Mouse (Mus musculus) CH12.LX (cell line): Measurements from ENCODE around the gene Atp10a. TPM values are rescaled to one million over a fixed set of nuclear protein-coding genes. Genes with fewer than 3 reads are reported as not detected.

ENCODE experiments used
- DNase-seq: peaks from one replicate; pipeline ENCODE4 v3.0.0-alpha.2; 2013; ENCODE audit errors: extremely low read depth
- H3K27ac ChIP-seq: 2 replicates; pipeline ENCODE4 v1.5.1; 2012; ENCODE audit warnings: low read depth, mild to moderate bottlenecking, control low read depth, moderate library complexity; ENCODE audit not compliant: insufficient read depth
- H3K27me3 ChIP-seq: replicated peaks from 2 replicates; pipeline ENCODE3; 2012; ENCODE audit warnings: inconsistent platforms
- H3K36me3 ChIP-seq, 2 experiments: replicated peaks in 1 of 2; 2 replicates each; pipeline versions ENCODE3 to v1.6.1; 2012; ENCODE audit warnings: inconsistent platforms in 1 of 2, low read length in 1 of 2, mild to moderate bottlenecking in 1 of 2, mixed read lengths in 1 of 2, moderate library complexity in 1 of 2; ENCODE audit not compliant: control insufficient read depth in 1 of 2, insufficient read depth in 1 of 2
- H3K4me1 ChIP-seq, 2 experiments: 2 replicates each; pipeline ENCODE4 v1.6.1; 2012; ENCODE audit warnings: inconsistent platforms in 1 of 2, moderate library complexity in 1 of 2; ENCODE audit not compliant: insufficient read depth in 2 of 2, control insufficient read depth in 1 of 2
- H3K4me2 ChIP-seq: 2 replicates; pipeline ENCODE4 v1.6.1; 2012; ENCODE audit warnings: low read depth, mild to moderate bottlenecking, control low read depth; ENCODE audit not compliant: poor library complexity, insufficient read depth, severe bottlenecking
- H3K4me3 ChIP-seq, 3 experiments: fragments of 150-350 bp in 1 of 3; sonication (generic) in 1 of 3; replicated peaks in 1 of 3; 2 replicates each; pipeline versions ENCODE3 to v1.5.1; 2011 to 2012; ENCODE audit warnings: low read depth in 2 of 3, low read length in 2 of 3, mild to moderate bottlenecking in 2 of 3, moderate library complexity in 2 of 3, control low read depth in 1 of 3, improper control_type of control experiment in 1 of 3, inconsistent platforms in 1 of 3, mixed read lengths in 1 of 3; ENCODE audit not compliant: poor library complexity in 1 of 3
- H3K79me2 ChIP-seq: replicated peaks from 2 replicates; pipeline ENCODE4 v1.6.1; 2012; ENCODE audit warnings: mild to moderate bottlenecking, moderate library complexity; ENCODE audit not compliant: control insufficient read depth, poor library complexity, insufficient read depth, severe bottlenecking; ENCODE audit errors: extremely low read depth
- H3K9ac ChIP-seq: 2 replicates; pipeline ENCODE4 v1.6.1; 2012; ENCODE audit warnings: low read depth, mild to moderate bottlenecking, control low read depth, moderate library complexity; ENCODE audit not compliant: insufficient read depth
- H3K9me3 ChIP-seq: replicated peaks from 2 replicates; pipeline ENCODE3; 2012; ENCODE audit warnings: low read length, inconsistent platforms, mixed read lengths
- BHLHE40 ChIP-seq: IDR thresholded peaks from 2 replicates; pipeline ENCODE4 v1.6.1; 2011; ENCODE audit warnings: mild to moderate bottlenecking, low read depth, low read length, improper control_type of control experiment
- CHD2 ChIP-seq: IDR thresholded peaks from 2 replicates; pipeline ENCODE4 v1.6.1; 2011; ENCODE audit warnings: low read length, improper control_type of control experiment
- CTCF ChIP-seq, 2 experiments: IDR thresholded peaks in 1 of 2; conservative IDR thresholded peaks in 1 of 2; 2 replicates each; pipeline ENCODE4 v1.5.1; 2011 to 2012; ENCODE audit warnings: low read depth in 2 of 2, low read length in 2 of 2, improper control_type of control experiment in 1 of 2, inconsistent platforms in 1 of 2, mild to moderate bottlenecking in 1 of 2, moderate library complexity in 1 of 2
- E2F4 ChIP-seq: IDR thresholded peaks from 2 replicates; pipeline ENCODE4 v1.6.1; 2011; ENCODE audit warnings: low read depth, low read length, improper control_type of control experiment; ENCODE audit not compliant: insufficient replicate concordance
- GABPA ChIP-seq: IDR thresholded peaks from 2 replicates; pipeline ENCODE4 v1.6.1; 2012; ENCODE audit warnings: low read depth, low read length, improper control_type of control experiment, inconsistent platforms; ENCODE audit not compliant: insufficient replicate concordance
- HCFC1 ChIP-seq: IDR thresholded peaks from 2 replicates; pipeline ENCODE4 v1.6.1; 2012; ENCODE audit warnings: low read depth, mild to moderate bottlenecking, inconsistent platforms, low read length, improper control_type of control experiment
- JUN ChIP-seq: IDR thresholded peaks from 2 replicates; pipeline ENCODE4 v1.6.1; 2011; ENCODE audit warnings: low read depth, mild to moderate bottlenecking, low read length, improper control_type of control experiment, moderate library complexity; ENCODE audit not compliant: insufficient read depth
- JUND ChIP-seq: conservative IDR thresholded peaks from 2 replicates; pipeline ENCODE4 v1.6.1; 2011; ENCODE audit warnings: low read depth, low read length, improper control_type of control experiment
- KAT2A ChIP-seq: IDR thresholded peaks from 2 replicates; pipeline ENCODE4 v1.6.1; 2012; ENCODE audit warnings: low read length, improper control_type of control experiment, inconsistent platforms; ENCODE audit not compliant: insufficient replicate concordance
- MAFK ChIP-seq: IDR thresholded peaks from 2 replicates; pipeline ENCODE4 v1.6.1; 2011; ENCODE audit warnings: low read length, improper control_type of control experiment; ENCODE audit not compliant: insufficient replicate concordance
- MAX ChIP-seq: IDR thresholded peaks from 2 replicates; pipeline ENCODE4 v1.6.1; 2011; ENCODE audit warnings: low read length, improper control_type of control experiment
- MXI1 ChIP-seq: IDR thresholded peaks from 2 replicates; pipeline ENCODE4 v1.6.1; 2011; ENCODE audit warnings: mild to moderate bottlenecking, low read depth, low read length, improper control_type of control experiment
- MYC ChIP-seq: IDR thresholded peaks from 2 replicates; pipeline ENCODE4 v1.6.1; 2011; ENCODE audit warnings: low read depth, mild to moderate bottlenecking, improper control_type of control experiment, low read length
- NRF1 ChIP-seq: IDR thresholded peaks from 2 replicates; pipeline ENCODE4 v1.6.1; 2014; ENCODE audit warnings: low read depth, mild to moderate bottlenecking, inconsistent platforms, low read length, improper control_type of control experiment, moderate library complexity
- RAD21 ChIP-seq: IDR thresholded peaks from 2 replicates; pipeline ENCODE4 v1.6.1; 2011; ENCODE audit warnings: low read depth, mild to moderate bottlenecking, low read length, improper control_type of control experiment, moderate library complexity
- SMC3 ChIP-seq: IDR thresholded peaks from 2 replicates; pipeline ENCODE4 v1.6.1; 2011; ENCODE audit warnings: low read depth, low read length, improper control_type of control experiment
- UBTF ChIP-seq: IDR thresholded peaks from 2 replicates; pipeline ENCODE4 v1.6.1; 2012; ENCODE audit warnings: low read depth, mild to moderate bottlenecking, inconsistent platforms, low read length, improper control_type of control experiment, moderate library complexity
- USF2 ChIP-seq: conservative IDR thresholded peaks from 2 replicates; pipeline ENCODE4 v1.6.1; 2011; ENCODE audit warnings: low read depth, low read length, improper control_type of control experiment
- ZC3H11A ChIP-seq: IDR thresholded peaks from 2 replicates; pipeline ENCODE4 v1.6.1; 2012; ENCODE audit warnings: low read depth, mild to moderate bottlenecking, inconsistent platforms, low read length, improper control_type of control experiment
- ZMIZ1 ChIP-seq: IDR thresholded peaks from 2 replicates; pipeline ENCODE4 v1.6.1; 2012; ENCODE audit warnings: low read depth, mild to moderate bottlenecking, inconsistent platforms, low read length, improper control_type of control experiment
- dilution Hi-C: fragments of 300-500 bp; cut with MboI; formaldehyde crosslinking; loops from 2 replicates; pipeline ENCODE4 v1.14.3; 2020; ENCODE audit warnings: low sequenced_read_pairs; ENCODE audit not compliant: extremely low pct_unique_long_range_greater_than_20kb, extremely low pct_ligation_motif_present
- in situ Hi-C: fragments of 300-500 bp; cut with MboI; formaldehyde crosslinking; loops from 3 replicates; pipeline ENCODE4 v1.14.3; 2019; ENCODE audit warnings: low sequenced_read_pairs, low pct_ligation_motif_present, low pct_unique_long_range_greater_than_20kb, mixed read lengths
- polyA plus RNA-seq: library from polyadenylated mRNA; unstranded; fragments of >175 nt; gene quantifications from 2 replicates; pipeline ENCODE4 v1.2.1, GENCODE M21; 2012; ENCODE audit warnings: low read depth; ENCODE audit not compliant: insufficient read length
- total RNA-seq, 2 experiments: library from RNA; depleted of rRNA; stranded (reverse); fragments of 300-350 nt in 1 of 2; fragments of >200 nt in 1 of 2; gene quantifications; 2 replicates each; pipeline ENCODE4 v1.2.3; 2012 to 2014

Gene Atp10a
- total and polyA plus RNA-seq, 3 experiments = not detected

GRCm38 (mm10) chr7:58626305-58627155 is 29.4 kb upstream of the Atp10a start:
- H3K4me2 ChIP-seq = no peak overlapping the region
- no peak for DNase-seq
- H3K36me3 ChIP-seq = no peaks in the 10 kb centered on the region
- peaks cover 24% of the 10 kb centered on the region for H3K9me3 ChIP-seq
- TF ChIP-seq JUND (no peak), MAX (no peak), KAT2A (no peak), CHD2 (no peak), SMC3 (no peak), E2F4 (no peak), USF2 (no peak), HCFC1 (no peak)
- no peaks in the 10 kb centered on the region for H3K79me2 ChIP-seq
- dilution Hi-C loops (no loop called here), in situ Hi-C loops (no loop called here)
- H3K27ac ChIP-seq = no peak overlapping the region
- H3K4me1 ChIP-seq = no peaks in the 10 kb centered on the region
- H3K4me3 ChIP-seq = no peak overlapping the region
- no peak overlapping the region for H3K9ac ChIP-seq
- no peaks in the 10 kb centered on the region for H3K27me3 ChIP-seq

- in situ Hi-C loops = no loop called here
- dilution Hi-C loops = no loop called here
These were observed 28.6 kb upstream of the Atp10a start for GRCm38 (mm10) chr7:58627381-58627780.

More at GRCm38 (mm10) chr7:58627381-58627780, 28.6 kb upstream of the Atp10a start:
- Histone ChIP-seq H3K27me3 (no peaks in the 10 kb centered on the region), H3K79me2 (no peaks in the 10 kb centered on the region), H3K9me3 (peaks cover 24% of the 10 kb centered on the region)
- no peak for TF ChIP-seq KAT2A
- no peak for TF ChIP-seq CTCF (conservative IDR thresholded peaks at IDR 0.05 in 1 of 2, IDR thresholded peaks at IDR 0.05 in 1 of 2; ENCODE audit: low read depth in 2 of 2, low read length in 2 of 2)
- TF ChIP-seq GABPA = no peak
- TF ChIP-seq MAX = no peak
- TF ChIP-seq BHLHE40 = no peak
- TF ChIP-seq MXI1 = no peak
- TF ChIP-seq CHD2 = no peak
- no peak for TF ChIP-seq UBTF
- no peak for TF ChIP-seq MAFK
- no peak for TF ChIP-seq MYC
- no peak for TF ChIP-seq HCFC1
- no peak for TF ChIP-seq NRF1
- TF ChIP-seq JUND = no peak
- TF ChIP-seq ZC3H11A = no peak
- no peak for TF ChIP-seq RAD21
- TF ChIP-seq ZMIZ1 = no peak
- no peak for TF ChIP-seq JUN
- TF ChIP-seq, all 38 proteins: peak for 0
- no peak overlapping the region for H3K4me2 ChIP-seq
- H3K4me3 ChIP-seq = no peak overlapping the region
- no peaks in the 10 kb centered on the region for H3K36me3 ChIP-seq
- no peak for DNase-seq
- H3K4me1 ChIP-seq = no peaks in the 10 kb centered on the region
- no peak overlapping the region for H3K27ac ChIP-seq
- no peak overlapping the region for H3K9ac ChIP-seq
